Mouse (Mus musculus): Measurements from ENCODE around the gene Zfp872. TPM values are rescaled to one million over a fixed set of nuclear protein-coding genes. Genes with fewer than 3 reads are reported as not detected.
A peak's percentile ranks its signal among the peaks of the same experiment; 100 is the strongest.

Gene Zfp872
- total and polyA plus RNA-seq, 3 experiments, result not detected

DNA sequence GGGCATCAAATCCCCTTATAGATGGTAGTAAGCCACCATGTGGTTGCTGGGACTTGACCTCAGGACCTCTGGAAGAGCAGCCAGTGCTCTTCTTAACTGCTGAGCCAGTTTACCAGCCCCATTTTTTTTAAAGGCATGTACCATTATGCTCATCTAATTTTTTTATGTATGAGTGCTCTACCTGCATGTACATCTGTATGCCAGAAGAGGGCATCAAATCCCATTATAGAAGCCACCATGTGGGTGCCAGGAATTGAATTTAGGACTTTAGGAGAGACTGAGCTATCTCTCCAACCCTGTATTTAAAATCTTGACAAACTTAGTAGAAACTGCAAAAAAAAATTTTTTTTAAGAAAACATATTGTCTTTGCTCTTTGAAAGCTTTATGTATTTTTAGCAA is 42.7 kb downstream of the Zfp872 start (continued):
- TF ChIP-seq POLR2AphosphoS5 (IDR thresholded peaks at IDR 0.05; ENCODE audit: borderline replicate concordance, low read depth, low read length) (no peak), ZNF384 (IDR thresholded peaks at IDR 0.05; ENCODE audit: low read depth, low read length) (peak; percentile 95), CTCF (IDR thresholded peaks at IDR 0.05 in 2 of 3, conservative IDR thresholded peaks at IDR 0.05 in 1 of 3; ENCODE audit: control insufficient read depth in 1 of 3, insufficient read depth in 1 of 3, low read depth in 2 of 3, low read length in 3 of 3, poor library complexity in 1 of 3, severe bottlenecking in 1 of 3) (peak; percentile 49 to 89 (median 80)), ZMIZ1 (IDR thresholded peaks at IDR 0.05; ENCODE audit: low read depth, low read length) (no peak), POLR2A (IDR thresholded peaks at IDR 0.05; ENCODE audit: control insufficient read depth in 1 of 2, insufficient read depth in 1 of 2, low read depth in 1 of 2, low read length in 2 of 2, poor library complexity in 1 of 2) (no peak), TBP (IDR thresholded peaks at IDR 0.05; ENCODE audit: low read depth, low read length) (0 out of 2 replicates have a peak, but pooled peaks have one; percentile 35), RCOR1 (IDR thresholded peaks at IDR 0.05; ENCODE audit: low read depth, low read length) (no peak), ZKSCAN1 (IDR thresholded peaks at IDR 0.05; ENCODE audit: low read depth, low read length) (no peak), TAL1 (IDR thresholded peaks at IDR 0.05; ENCODE audit: low read length) (no peak), MAZ (IDR thresholded peaks at IDR 0.05; ENCODE audit: low read depth, low read length) (no peak), CHD1 (IDR thresholded peaks at IDR 0.05; ENCODE audit: low read depth, low read length) (no peak), MYB (IDR thresholded peaks at IDR 0.05; ENCODE audit: low read depth, low read length) (no peak)

DNA sequence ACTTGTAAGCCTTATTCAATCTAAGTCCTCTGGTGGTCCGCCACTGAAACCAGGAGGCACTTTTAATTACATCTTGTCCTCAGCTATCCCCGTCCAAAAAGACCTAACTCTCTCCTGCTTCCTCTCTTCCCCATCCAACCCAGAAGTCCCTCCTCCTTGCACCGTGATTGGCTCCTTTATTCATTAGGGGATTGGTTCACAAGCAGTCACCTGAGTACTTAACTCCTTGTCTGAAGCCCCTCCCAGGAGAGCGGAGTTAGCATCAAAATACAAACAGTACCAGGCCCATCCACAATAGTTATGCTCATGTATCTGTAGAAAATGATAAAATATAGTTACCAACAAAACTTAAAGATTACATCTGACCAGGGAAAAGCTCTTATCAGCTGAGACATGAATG is 52.1 kb downstream of the Zfp872 start:
- no peak for TF ChIP-seq SMC3 (IDR thresholded peaks at IDR 0.05; ENCODE audit: low read depth, low read length)
- TF ChIP-seq JUND (IDR thresholded peaks at IDR 0.05; ENCODE audit: low read depth, low read length), result no peak
- TF ChIP-seq USF1 (IDR thresholded peaks at IDR 0.05; ENCODE audit: low read depth, low read length), result no peak
- no peak for TF ChIP-seq MAZ (IDR thresholded peaks at IDR 0.05; ENCODE audit: low read depth, low read length)
- TF ChIP-seq ZKSCAN1 (IDR thresholded peaks at IDR 0.05; ENCODE audit: low read depth, low read length), result no peak
- TF ChIP-seq MXI1 (IDR thresholded peaks at IDR 0.05; ENCODE audit: low read depth, low read length), result no peak
- TF ChIP-seq TBP (IDR thresholded peaks at IDR 0.05; ENCODE audit: low read depth, low read length), result no peak
- no peak for TF ChIP-seq UBTF (IDR thresholded peaks at IDR 0.05; ENCODE audit: borderline replicate concordance, insufficient read depth, low read depth, low read length)
- no peak for TF ChIP-seq POLR2AphosphoS5 (IDR thresholded peaks at IDR 0.05; ENCODE audit: borderline replicate concordance, low read depth, low read length)
- no peak for TF ChIP-seq RCOR1 (IDR thresholded peaks at IDR 0.05; ENCODE audit: low read depth, low read length)
- no peak for TF ChIP-seq POLR2A (IDR thresholded peaks at IDR 0.05; ENCODE audit: control insufficient read depth in 1 of 2, insufficient read depth in 1 of 2, low read depth in 1 of 2, low read length in 2 of 2, poor library complexity in 1 of 2)
- TF ChIP-seq GATA1 (IDR thresholded peaks at IDR 0.05; ENCODE audit: low read depth, low read length), result no peak
- no peak for TF ChIP-seq SIN3A (IDR thresholded peaks at IDR 0.05; ENCODE audit: low read length)
- no peak for TF ChIP-seq USF2 (IDR thresholded peaks at IDR 0.05; ENCODE audit: borderline replicate concordance in 1 of 2, insufficient read depth in 1 of 2, low read depth in 1 of 2, low read length in 2 of 2)
- no peak for TF ChIP-seq POLR2AphosphoS2 (IDR thresholded peaks at IDR 0.05; ENCODE audit: low read length)
- Histone ChIP-seq H3K9me3 (replicated peaks; ENCODE audit: insufficient read depth, low read length) (no peaks in the 10 kb centered on the region), H3K36me3 (ENCODE audit: control insufficient read depth in 1 of 2, insufficient read depth in 2 of 2, low read length in 2 of 2) (peaks cover 0 to 70% of the 10 kb centered on the region in 2 experiments; a peak in 2 of 4 replicates), H3K4me3 (ENCODE audit: control insufficient read depth in 1 of 2, insufficient read depth in 1 of 2, low read depth in 2 of 2, low read length in 2 of 2) (no peak overlapping the region), H3K9ac (ENCODE audit: control insufficient read depth, low read depth, low read length, poor library complexity, severe bottlenecking) (no peak overlapping the region), H3K79me2 (ENCODE audit: control insufficient read depth, insufficient read depth, low read length, poor library complexity) (peaks cover 3% of the 10 kb centered on the region; the same call in 1 of the 2 replicates), H3K27ac (ENCODE audit: control insufficient read depth, low read depth, low read length) (no peak overlapping the region), H3K4me1 (ENCODE audit: control insufficient read depth in 1 of 2, insufficient read depth in 2 of 2, low read length in 2 of 2) (no peaks in the 10 kb centered on the region), H3K27me3 (ENCODE audit: control insufficient read depth in 1 of 2, insufficient read depth in 2 of 2, low read length in 2 of 2) (no peaks in the 10 kb centered on the region)
- no peak for DNase-seq (ENCODE audit: low read depth, low spot score)
